Mouse (Mus musculus) kidney, embryonic 14.5 days (tissue): Measurements from ENCODE around the gene Ankrd44. TPM values are rescaled to one million over a fixed set of nuclear protein-coding genes. Genes with fewer than 3 reads are reported as not detected.

Experiments
- ATAC-seq: fragments of 200-750 bp; cut with Nextera tagmentation; 2 replicates; pipeline ENCODE4 v1.8.0; 2017; ENCODE audit warnings: moderate number of reproducible peaks, mild to moderate bottlenecking, moderate TSS enrichment, moderate library complexity; ENCODE audit not compliant: low FRiP score, low TSS enrichment
- H3K27ac ChIP-seq: fragments of 300-500 bp; sonication (generic); 2 replicates; pipeline ENCODE4 v1.5.1; 2014; ENCODE audit warnings: low read depth, mild to moderate bottlenecking, low read length, moderate library complexity, mixed read lengths
- H3K27me3 ChIP-seq: fragments of 300-500 bp; sonication (generic); 2 replicates; pipeline ENCODE4 v1.6.1; 2014; ENCODE audit warnings: mild to moderate bottlenecking, low read length; ENCODE audit not compliant: control insufficient read depth, insufficient read depth
- H3K36me3 ChIP-seq: fragments of 300-500 bp; sonication (generic); 2 replicates; pipeline ENCODE4 v1.6.1; 2014; ENCODE audit warnings: low read length, mixed read lengths; ENCODE audit not compliant: control insufficient read depth, insufficient read depth
- H3K4me1 ChIP-seq: fragments of 300-500 bp; sonication (generic); 2 replicates; pipeline ENCODE4 v1.6.1; 2014; ENCODE audit warnings: low read length, mixed read lengths; ENCODE audit not compliant: control insufficient read depth, insufficient read depth
- H3K4me2 ChIP-seq: fragments of 300-500 bp; sonication (generic); replicated peaks from 2 replicates; pipeline ENCODE4 v1.6.1; 2014; ENCODE audit warnings: low read depth, mild to moderate bottlenecking, low read length
- H3K4me3 ChIP-seq: fragments of 300-500 bp; sonication (generic); 2 replicates; pipeline ENCODE4 v1.5.1; 2014; ENCODE audit warnings: mild to moderate bottlenecking, low read length
- H3K9ac ChIP-seq: fragments of 300-500 bp; sonication (generic); 2 replicates; pipeline ENCODE4 v1.6.1; 2014; ENCODE audit warnings: low read depth, mild to moderate bottlenecking, low read length, moderate library complexity
- H3K9me3 ChIP-seq: fragments of 300-500 bp; sonication (generic); 2 replicates; pipeline ENCODE4 v1.6.1; 2016; ENCODE audit warnings: low read length; ENCODE audit not compliant: control insufficient read depth
- WGBS: fragments of 180-500 bp; shearing (Covaris S2); extraction: QIAGEN DNeasy Blood & Tissue Kit; methylation state at CpG from one replicate; pipeline ENCODE4 v1.1.7; 2014; 5-methylcytosine and 5-hydroxymethylcytosine counted together
- polyA plus RNA-seq: library from polyadenylated mRNA; unstranded; fragments of >200 nt; fragmentation: Nextera tagmentation; extraction: Ambion mirVana; gene quantifications from 2 replicates; pipeline ENCODE4 v1.2.1, GENCODE M21; 2014

Ankrd44 gene
- polyA plus RNA-seq, 1 experiment from 2014 or later, result 9.0 TPM

GRCm38 (mm10) chr1:54954856-54955255 lies 28.7 kb upstream of the Ankrd44 start:
- H3K4me1 ChIP-seq, result no peaks in the 10 kb centered on the region
- no peak overlapping the region for H3K4me2 ChIP-seq
- 88% methylated on average over 4 of the region's 4 CpGs for WGBS

GRCm38 (mm10) chr1:54944648-54945047 lies 18.5 kb upstream of the Ankrd44 start:
- WGBS, result 85% methylated on average over 3 of the region's 3 CpGs
- Histone ChIP-seq H3K4me2 (no peak overlapping the region), H3K27ac (no peak overlapping the region), H3K9ac (no peak overlapping the region), H3K27me3 (no peaks in the 10 kb centered on the region), H3K4me3 (no peak overlapping the region), H3K9me3 (no peaks in the 10 kb centered on the region), H3K36me3 (no peaks in the 10 kb centered on the region), H3K4me1 (no peaks in the 10 kb centered on the region)
- no peak for ATAC-seq

More at GRCm38 (mm10) chr1:54954856-54955255, 28.7 kb upstream of the Ankrd44 start:
- Histone ChIP-seq H3K9ac (no peak overlapping the region), H3K27me3 (no peaks in the 10 kb centered on the region), H3K9me3 (no peaks in the 10 kb centered on the region), H3K4me3 (no peak overlapping the region), H3K27ac (no peak overlapping the region), H3K36me3 (no peaks in the 10 kb centered on the region)
- no peak for ATAC-seq

DNA sequence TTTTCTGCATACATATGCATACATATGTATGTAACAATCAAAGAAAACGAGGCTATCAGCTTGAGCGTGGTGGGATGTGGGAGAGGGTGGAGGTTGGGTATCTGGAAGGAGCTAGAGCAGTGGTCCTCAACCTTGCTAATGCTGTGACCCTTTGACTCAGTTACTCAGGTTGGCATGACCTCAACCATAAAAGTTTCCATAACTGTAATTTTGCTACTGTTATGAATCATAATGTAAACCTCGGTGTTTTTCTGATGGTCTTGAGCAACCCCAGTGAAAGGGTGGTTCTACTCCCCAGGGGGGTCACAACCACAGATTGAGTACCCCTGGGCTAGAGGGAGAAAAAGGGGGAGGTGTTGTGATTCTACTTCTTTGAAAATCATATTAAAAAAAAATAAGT lies 9.3 kb upstream of the Ankrd44 start:
- 89% methylated on average over 3 of the region's 3 CpGs for whole genome bisulfite sequencing
- ATAC-seq, result no peak
- H3K4me3 ChIP-seq, result no peak overlapping the region

DNA sequence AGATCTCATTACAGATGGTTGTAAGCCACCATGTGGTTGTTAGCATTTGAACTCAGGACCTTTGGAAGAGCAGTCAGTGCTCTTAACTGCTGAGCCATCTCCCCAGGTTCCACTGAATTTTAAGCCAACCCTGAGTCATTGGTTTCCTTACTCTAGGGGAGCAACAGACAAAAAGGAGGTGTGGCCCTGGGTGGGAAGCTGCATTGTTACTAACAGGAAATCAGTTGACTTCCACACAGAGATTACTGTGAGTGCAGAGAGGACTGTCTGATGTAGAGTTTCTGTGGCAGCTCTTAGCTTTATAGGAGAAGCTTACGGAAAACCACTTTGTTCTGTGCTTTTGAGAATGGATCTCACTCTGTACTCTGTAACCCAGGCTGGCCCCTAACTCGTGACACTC lies 8.7 kb upstream of the Ankrd44 start:
- Histone ChIP-seq H3K4me1 (no peaks in the 10 kb centered on the region), H3K9me3 (no peaks in the 10 kb centered on the region), H3K27ac (no peak overlapping the region), H3K36me3 (no peaks in the 10 kb centered on the region), H3K9ac (no peak overlapping the region), H3K27me3 (no peaks in the 10 kb centered on the region), H3K4me3 (no peak overlapping the region), H3K4me2 (no peak overlapping the region)
- no peak for ATAC-seq
- WGBS, result 65% methylated on average over 2 of the region's 2 CpGs

More for the DNA sequence above, 9.3 kb upstream of the Ankrd44 start:
- H3K4me1 ChIP-seq, result no peaks in the 10 kb centered on the region
- no peaks in the 10 kb centered on the region for H3K9me3 ChIP-seq
- H3K9ac ChIP-seq, result no peak overlapping the region
- H3K36me3 ChIP-seq, result no peaks in the 10 kb centered on the region
- H3K27me3 ChIP-seq, result no peaks in the 10 kb centered on the region
- H3K27ac ChIP-seq, result no peak overlapping the region
- no peak overlapping the region for H3K4me2 ChIP-seq

DNA sequence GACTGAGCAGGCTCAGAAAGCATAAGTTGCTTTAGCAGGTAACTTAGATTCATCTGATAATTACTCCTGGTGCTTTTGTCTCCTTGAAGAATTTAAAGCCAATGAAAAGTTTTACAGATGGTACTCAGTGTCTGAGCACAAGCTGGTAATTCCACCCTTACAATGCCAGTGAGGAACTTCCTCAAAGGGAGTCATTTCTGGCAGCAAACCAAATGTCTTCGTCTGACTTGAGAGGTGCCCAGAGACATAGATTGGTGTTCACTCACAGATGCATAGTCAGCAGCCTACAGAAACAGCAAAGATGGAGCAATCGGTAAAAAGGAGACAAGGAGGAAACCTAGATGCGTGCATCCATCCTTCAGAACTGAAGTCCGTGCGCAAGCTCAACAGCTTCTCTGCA lies 7.5 kb upstream of the Ankrd44 start:
- WGBS, result 90% methylated on average over 5 of the region's 5 CpGs
- no peak overlapping the region for H3K4me3 ChIP-seq
- H3K4me2 ChIP-seq, result no peak overlapping the region
- H3K4me1 ChIP-seq, result no peaks in the 10 kb centered on the region
- no peak overlapping the region for H3K27ac ChIP-seq
- no peaks in the 10 kb centered on the region for H3K27me3 ChIP-seq
- no peak for ATAC-seq
- H3K36me3 ChIP-seq, result no peaks in the 10 kb centered on the region
- no peaks in the 10 kb centered on the region for H3K9me3 ChIP-seq
- no peak overlapping the region for H3K9ac ChIP-seq

DNA sequence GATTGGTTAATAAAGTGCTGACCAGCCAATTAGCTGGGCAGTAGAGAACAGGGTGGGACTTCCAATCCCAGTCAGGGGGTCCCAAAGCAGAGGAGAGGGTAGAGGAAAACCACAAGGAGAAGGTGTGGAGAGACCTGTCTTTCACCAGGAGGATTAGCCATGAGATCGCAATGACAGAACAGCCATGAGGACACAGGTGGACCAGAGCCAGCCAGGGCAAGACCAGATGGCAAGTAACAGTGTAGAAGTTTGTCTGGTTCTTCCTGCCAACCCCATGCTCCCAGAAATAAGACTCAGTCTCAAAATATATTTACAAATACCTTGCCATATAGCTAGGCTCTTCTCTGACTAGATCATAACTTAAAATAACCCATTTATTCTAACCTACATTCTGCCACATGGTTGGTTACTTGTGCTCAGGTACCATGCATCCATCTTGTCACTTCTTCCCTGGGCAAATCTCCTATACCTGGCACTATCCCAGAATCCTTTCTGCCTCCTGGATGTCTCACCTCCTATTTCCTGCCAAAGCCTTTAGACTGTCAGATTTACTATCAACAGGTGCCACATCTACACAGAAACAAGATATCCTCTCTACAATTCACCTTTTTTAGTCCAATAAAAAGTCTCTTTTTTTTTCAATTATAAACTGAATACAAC lies 6.4 kb upstream of the Ankrd44 start:
- 92% methylated on average over 1 of the region's 1 CpGs for WGBS
- no peak overlapping the region for H3K27ac ChIP-seq
- H3K9me3 ChIP-seq, result no peaks in the 10 kb centered on the region
- no peaks in the 10 kb centered on the region for H3K36me3 ChIP-seq
- H3K4me1 ChIP-seq, result no peaks in the 10 kb centered on the region
- ATAC-seq, result no peak
- no peak overlapping the region for H3K9ac ChIP-seq
- no peak overlapping the region for H3K4me2 ChIP-seq
- H3K4me3 ChIP-seq, result no peak overlapping the region
- H3K27me3 ChIP-seq, result no peaks in the 10 kb centered on the region

DNA sequence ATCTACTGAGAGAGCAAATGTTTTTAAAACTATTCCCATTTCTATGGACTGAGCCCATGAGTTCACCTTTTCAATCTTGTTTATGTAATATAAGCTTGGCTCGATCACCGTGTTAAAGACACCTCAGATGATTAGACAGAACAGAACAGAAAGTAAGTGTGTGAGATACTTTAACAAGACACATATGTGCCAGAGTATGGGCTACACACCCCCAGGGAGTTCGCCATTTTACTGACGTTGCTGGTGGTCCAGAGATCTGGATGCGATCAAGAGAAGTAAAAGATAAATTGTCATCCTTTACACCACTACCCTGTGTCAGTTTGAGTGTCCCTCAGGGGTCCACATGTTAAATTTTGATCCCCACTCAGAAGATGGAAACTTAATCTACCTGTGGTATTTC lies 5.0 kb upstream of the Ankrd44 start:
- no peaks in the 10 kb centered on the region for H3K9me3 ChIP-seq
- no peak overlapping the region for H3K27ac ChIP-seq
- H3K4me3 ChIP-seq, result no peak overlapping the region
- 85% methylated on average over 5 of the region's 5 CpGs for WGBS
- no peaks in the 10 kb centered on the region for H3K4me1 ChIP-seq
- ATAC-seq, result no peak
- H3K36me3 ChIP-seq, result no peaks in the 10 kb centered on the region
- H3K27me3 ChIP-seq, result no peaks in the 10 kb centered on the region
- H3K9ac ChIP-seq, result no peak overlapping the region
- H3K4me2 ChIP-seq, result no peak overlapping the region

DNA sequence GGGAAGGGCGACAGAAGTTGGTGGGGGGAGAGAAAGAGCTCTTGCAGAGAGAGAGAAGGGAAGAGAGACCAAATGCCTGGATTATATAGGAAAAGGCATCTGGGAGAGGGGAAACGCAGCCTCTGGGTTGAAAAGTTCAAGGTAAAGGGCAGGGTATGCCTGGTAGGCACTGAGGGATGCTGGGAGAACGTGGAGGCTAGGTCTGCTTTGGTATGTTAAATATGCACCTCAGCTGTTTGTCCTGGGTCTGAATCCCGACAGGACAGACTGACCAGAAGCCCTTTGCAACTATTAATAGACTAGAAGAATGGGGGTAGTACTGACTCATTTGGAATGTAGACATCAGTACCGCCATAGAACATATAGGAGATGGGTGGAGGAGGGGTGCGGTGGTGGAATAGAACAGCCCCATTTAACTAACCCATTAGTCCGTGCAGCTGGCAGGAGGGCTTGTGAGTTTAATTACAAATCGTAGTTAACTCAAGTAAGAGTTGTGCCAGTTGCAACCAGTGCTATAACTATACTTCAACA lies 4.5 kb upstream of the Ankrd44 start:
- H3K4me1 ChIP-seq, result no peaks in the 10 kb centered on the region
- WGBS, result 57% methylated on average over 8 of the region's 8 CpGs
- no peaks in the 10 kb centered on the region for H3K9me3 ChIP-seq
- H3K4me3 ChIP-seq, result no peak overlapping the region
- no peak for ATAC-seq
- H3K27ac ChIP-seq, result no peak overlapping the region
- H3K27me3 ChIP-seq, result no peaks in the 10 kb centered on the region
- H3K36me3 ChIP-seq, result no peaks in the 10 kb centered on the region
- H3K4me2 ChIP-seq, result no peak overlapping the region
- H3K9ac ChIP-seq, result no peak overlapping the region

DNA sequence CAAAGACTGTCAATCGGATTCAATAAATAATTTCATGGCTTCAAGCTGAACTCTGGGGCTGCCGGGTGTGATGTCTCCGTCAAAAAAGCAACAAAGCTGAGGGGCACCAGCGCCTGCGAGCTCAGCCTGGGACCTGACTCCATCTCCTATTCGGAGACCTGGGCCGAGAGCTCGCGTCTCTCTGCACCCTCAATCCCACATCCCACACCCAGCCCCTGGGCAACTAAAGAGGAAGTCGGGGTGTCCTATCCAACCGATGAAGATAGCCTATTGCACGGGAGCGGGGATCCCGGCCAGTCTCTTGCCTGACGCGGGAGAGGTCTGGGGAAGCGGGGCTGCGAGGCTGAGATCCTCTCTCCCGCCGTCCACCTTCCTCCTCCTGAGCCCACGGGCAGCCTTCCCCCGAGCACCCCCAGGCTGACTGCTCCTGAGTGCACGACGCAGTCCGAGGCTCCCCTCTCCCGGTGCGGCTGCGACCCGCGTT lies 694 bp downstream of the Ankrd44 start:
- peak overlapping the region; percentile 81 for H3K9ac ChIP-seq
- H3K27me3 ChIP-seq, result no peaks in the 10 kb centered on the region
- no peak overlapping the region for H3K27ac ChIP-seq
- H3K4me1 ChIP-seq, result 0 out of 2 replicates have a peak, but pooled peaks cover 3% of the 10 kb centered on the region
- no peaks in the 10 kb centered on the region for H3K36me3 ChIP-seq
- 2% methylated on average over 27 of the region's 30 CpGs for WGBS
- peak overlapping the region; percentile 75 for H3K4me3 ChIP-seq
- no peaks in the 10 kb centered on the region for H3K9me3 ChIP-seq
- peak; percentile 62; the same call in 1 of the 2 replicates for ATAC-seq
- peak overlapping the region; percentile 58 for H3K4me2 ChIP-seq
